Mouse (Mus musculus) embryonic stem cell, embryonic (primary cell): ENCODE data around the gene Ankrd36.

ENCODE experiments used
- CTCF ChIA-PET, 4 experiments: fragments of 300-600 bp in 2 of 4; fragments of 350-600 bp in 2 of 4; sonication (Branson Sonifier 250); formaldehyde crosslinking; loops; one replicate each; lab custom pipeline; 2022; ENCODE audit warnings: inconsistent platforms in 2 of 4; lab: Charles Lee
- POLR2A ChIA-PET, 4 experiments: fragments of 300-600 bp in 2 of 4; fragments of 350-600 bp in 2 of 4; sonication (Branson Sonifier 250); formaldehyde crosslinking; loops; one replicate each; lab custom pipeline; 2022; ENCODE audit warnings: antibody characterized with exemption in 4 of 4, inconsistent platforms in 1 of 4; lab: Charles Lee

Gene Ankrd36

GRCm38 (mm10) chr11:5541230-5541798, 28.2 kb upstream of the Ankrd36 start:
- POLR2A ChIA-PET = interaction anchor here in 2 of 4 experiments (2.0 to 5.5 kb wide), 5 partner anchors 10 to 21 kb away, joined by 10 to 53 read pairs (median 17); partner anchors contain the start of gene Xbp1 (in 2 of the 2)
- CTCF ChIA-PET = no interaction called here

DNA sequence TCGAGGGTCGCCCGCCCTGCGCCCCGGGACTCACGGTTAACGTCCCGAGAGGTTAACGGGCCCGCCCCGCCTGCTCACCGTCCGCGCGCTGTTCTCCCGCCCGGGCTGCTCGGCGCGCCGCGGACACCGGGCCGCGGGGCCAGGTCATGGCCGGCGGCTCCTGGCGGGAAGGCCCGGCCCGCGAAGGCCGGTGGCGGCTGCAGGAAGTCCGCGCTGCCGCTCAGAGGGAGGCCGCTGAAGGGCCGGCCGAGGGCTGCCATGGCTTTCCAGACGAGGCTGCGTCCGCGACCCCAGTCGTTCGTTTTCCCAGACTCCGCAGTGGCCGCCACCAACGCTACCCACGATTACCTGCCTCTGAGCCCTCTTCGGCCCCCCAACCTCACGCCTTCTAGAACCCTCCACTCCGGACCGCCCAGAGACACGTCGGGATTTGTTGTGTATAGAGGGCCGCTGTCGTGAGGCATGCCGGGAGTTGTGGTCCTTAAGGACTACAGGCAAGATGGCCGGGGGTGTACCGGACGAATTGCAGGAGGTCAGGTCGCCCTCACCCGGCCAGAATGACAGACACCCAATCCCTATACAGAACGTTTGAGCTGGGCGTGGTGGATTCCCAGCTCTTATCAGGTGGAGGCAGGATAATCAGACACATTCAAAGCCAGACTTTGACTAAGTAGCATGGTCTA, 27.5 kb upstream of the Ankrd36 start, which contains the start of gene Ccdc117:
Gene Ccdc117 (minus strand): TSS at position 389 of the 683 bp plus-strand sequence.
- ChIA-PET POLR2A (interaction anchor here in 3 of 4 experiments (0.6 to 2.3 kb wide), 55 partner anchors 9 to 461 kb away, joined by 3 to 17 read pairs (median 4); partner anchors contain the start of genes Urgcp (in 3 of the 3), Dbnl (in 2 of the 3), Ewsr1 (in 1 of the 3) and Polm (in 1 of the 3)), CTCF (interaction anchor here in 2 of 4 experiments (0.5 to 1.2 kb wide), 9 partner anchors 9 to 344 kb away, joined by 3 to 11 read pairs (median 4); no protein-coding TSS in a partner anchor)

- CTCF ChIA-PET = interaction anchor here in 2 of 4 experiments (0.5 to 1.2 kb wide), 7 partner anchors 10 to 343 kb away, joined by 3 to 7 read pairs (median 4); no protein-coding TSS in a partner anchor
- POLR2A ChIA-PET = interaction anchor here in 3 of 4 experiments (0.6 to 2.3 kb wide), 55 partner anchors 10 to 461 kb away, joined by 3 to 17 read pairs (median 4); partner anchors contain the start of genes Urgcp (in 3 of the 3), Dbnl (in 2 of the 3), Ewsr1 (in 1 of the 3) and Polm (in 1 of the 3)
These were observed 26.9 kb upstream of the Ankrd36 start for GRCm38 (mm10) chr11:5542482-5543185.

- POLR2A ChIA-PET = interaction anchor here in 2 of 4 experiments (1.5 to 2.3 kb wide), 11 partner anchors 10 to 159 kb away, joined by 3 to 17 read pairs (median 7); partner anchors contain the start of gene Xbp1 (in 1 of the 2)
- CTCF ChIA-PET = no interaction called here
These were observed 26.2 kb upstream of the Ankrd36 start for GRCm38 (mm10) chr11:5543281-5543680.

GRCm38 (mm10) chr11:5544709-5545108, 24.8 kb upstream of the Ankrd36 start:
- ChIA-PET CTCF (interaction anchor here in 1 of 4 experiments (0.7 kb wide), 1 partner anchor 571 kb away, joined by 3 read pairs; no protein-coding TSS in a partner anchor), POLR2A (interaction anchor here in 3 of 4 experiments (1.0 to 1.4 kb wide), 3 partner anchors 10 to 46 kb away, joined by 3 read pairs; no protein-coding TSS in a partner anchor)

GRCm38 (mm10) chr11:5545457-5545856, 24.0 kb upstream of the Ankrd36 start:
- ChIA-PET POLR2A (interaction anchor here in 3 of 4 experiments (1.0 to 1.4 kb wide), 6 partner anchors 11 to 47 kb away, joined by 3 to 4 read pairs (median 3); no protein-coding TSS in a partner anchor), CTCF (interaction anchor here in 2 of 4 experiments (0.7 to 1.0 kb wide), 3 partner anchors 33 to 572 kb away, joined by 3 to 4 read pairs (median 4); no protein-coding TSS in a partner anchor)

DNA sequence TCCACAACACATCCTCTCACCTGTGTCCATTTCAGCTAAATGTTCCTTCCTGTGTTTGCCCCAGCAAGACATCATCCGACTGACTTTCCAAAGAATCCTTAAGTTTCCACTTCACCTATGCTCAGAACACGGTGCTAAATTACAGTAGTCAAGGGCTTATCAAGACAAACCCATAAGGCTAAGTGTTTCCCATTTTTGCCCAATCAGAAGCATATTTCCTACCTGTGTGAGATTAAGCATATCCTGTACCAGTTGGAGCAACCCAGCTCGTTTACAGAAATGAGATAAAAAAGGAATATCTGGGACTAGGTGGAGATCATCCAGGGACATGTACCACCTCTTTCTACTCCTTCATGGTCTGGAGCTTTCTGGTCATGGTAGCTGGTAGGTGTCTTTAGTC, 22.8 kb upstream of the Ankrd36 start:
- ChIA-PET CTCF (no interaction called here), POLR2A (interaction anchor here in 3 of 4 experiments (1.0 to 1.3 kb wide), 3 partner anchors 15 to 169 kb away, joined by 3 read pairs; partner anchors contain the start of gene Mrps24 (in 1 of the 3))

DNA sequence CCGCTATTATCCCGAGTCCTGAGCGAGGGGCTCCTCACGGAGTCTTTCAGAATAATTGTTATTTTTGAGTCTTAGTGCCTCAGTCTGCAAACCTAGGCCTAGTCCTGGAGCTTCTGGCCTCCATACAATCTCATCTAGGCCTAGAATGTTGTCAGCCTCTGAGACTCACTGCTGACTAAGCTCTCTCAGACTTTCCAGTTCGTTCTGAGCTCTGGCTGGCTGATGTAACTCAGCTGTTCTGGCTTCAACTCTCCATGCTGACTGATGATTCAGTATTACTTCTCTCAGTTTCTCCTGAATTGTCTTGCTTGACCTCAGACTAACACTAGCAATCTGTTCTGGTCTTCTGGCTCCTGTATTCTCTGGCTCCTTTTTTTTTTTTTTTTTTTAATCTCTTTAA, 18.1 kb upstream of the Ankrd36 start:
- ChIA-PET CTCF (no interaction called here), POLR2A (no interaction called here)

DNA sequence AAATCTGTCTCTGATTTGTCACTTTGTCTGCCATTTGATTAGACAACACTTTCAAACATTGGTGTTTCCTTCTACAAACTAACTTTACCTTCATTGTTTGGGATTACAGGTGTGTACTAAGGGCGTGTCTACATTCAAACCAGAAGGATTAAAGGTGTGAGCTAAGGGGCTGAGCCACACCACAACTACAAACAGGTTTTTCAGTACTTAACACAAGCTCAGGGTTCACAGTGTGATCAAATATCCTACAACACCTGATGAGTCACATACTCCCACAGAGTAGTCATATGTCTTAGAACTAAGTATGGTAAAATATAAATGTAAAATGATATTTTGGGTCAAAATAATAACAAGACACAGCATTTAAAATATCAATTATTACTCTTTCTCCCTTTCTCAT, 17.6 kb upstream of the Ankrd36 start:
- ChIA-PET CTCF (no interaction called here), POLR2A (no interaction called here)

DNA sequence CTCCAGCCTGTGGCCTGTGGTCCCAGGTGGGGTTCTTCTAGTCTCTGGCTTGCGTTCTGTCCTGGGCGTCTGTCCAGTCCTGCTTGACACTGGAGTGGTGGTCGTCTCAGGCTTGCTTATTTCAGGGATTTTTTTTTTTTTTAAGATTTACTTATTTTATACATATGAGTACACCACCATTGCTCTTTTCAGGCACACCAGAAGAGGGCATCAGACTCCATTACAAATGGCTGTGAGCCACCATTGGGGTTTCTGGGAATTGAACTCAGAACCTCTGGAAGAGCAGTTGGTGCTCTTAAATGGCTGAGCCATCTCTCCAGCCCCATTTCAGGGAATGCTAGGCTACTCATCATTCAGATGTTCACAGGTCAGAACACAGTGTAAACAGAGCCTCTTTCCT, 9.2 kb upstream of the Ankrd36 start:
- ChIA-PET POLR2A (interaction anchor here in 2 of 4 experiments (0.6 to 2.2 kb wide), 10 partner anchors 16 to 1002 kb away, joined by 3 to 9 read pairs (median 4); partner anchors contain the start of genes Ccdc117 (in 2 of the 2) and Xbp1 (in 1 of the 2)), CTCF (interaction anchor here in 3 of 4 experiments (0.7 to 1.8 kb wide), 4 partner anchors 18 to 326 kb away, joined by 3 to 4 read pairs (median 4); partner anchors contain the start of gene Ccdc117 (in 1 of the 3))

- ChIA-PET POLR2A (interaction anchor here in 1 of 4 experiments (1.2 to 2.2 kb wide), 2 partner anchors 20 to 225 kb away, joined by 3 to 6 read pairs; partner anchors contain the start of genes Ccdc117 and Dbnl), CTCF (interaction anchor here in 1 of 4 experiments (1.1 kb wide), 1 partner anchor 67 kb away, joined by 3 read pairs; no protein-coding TSS in a partner anchor)
These were observed 6.7 kb upstream of the Ankrd36 start for GRCm38 (mm10) chr11:5562625-5563268.

- CTCF ChIA-PET = no interaction called here
- POLR2A ChIA-PET = interaction anchor here in 2 of 4 experiments (0.6 to 1.5 kb wide), 3 partner anchors 18 to 466 kb away, joined by 3 to 4 read pairs (median 3); no protein-coding TSS in a partner anchor
These were observed 5.6 kb upstream of the Ankrd36 start for GRCm38 (mm10) chr11:5563898-5564297.

DNA sequence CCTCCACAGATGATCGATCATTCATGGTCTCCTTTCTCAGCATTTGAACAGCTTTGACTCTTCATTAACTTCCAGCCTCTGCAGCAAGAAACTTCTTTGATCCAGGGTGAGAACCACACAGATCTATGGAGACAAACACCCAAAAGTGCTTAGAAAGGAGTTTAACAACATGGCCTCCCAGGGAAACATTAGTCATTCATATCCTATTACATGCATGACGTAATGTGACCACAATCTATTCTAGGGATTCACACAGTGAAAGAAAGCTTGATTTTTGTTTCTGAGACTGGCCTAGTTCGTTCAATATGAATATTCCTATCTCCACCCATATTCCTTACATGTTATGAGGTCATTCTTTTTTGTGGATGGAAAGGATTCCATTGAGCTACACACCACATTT, 3.9 kb upstream of the Ankrd36 start:
- ChIA-PET POLR2A (interaction anchor here in 1 of 4 experiments (0.7 kb wide), 1 partner anchor 86 kb away, joined by 3 read pairs; no protein-coding TSS in a partner anchor), CTCF (interaction anchor here in 2 of 4 experiments (0.6 to 0.7 kb wide), 2 partner anchors 13 to 164 kb away, joined by 3 to 4 read pairs; no protein-coding TSS in a partner anchor)

GRCm38 (mm10) chr11:5566506-5566905, 3.0 kb upstream of the Ankrd36 start:
- ChIA-PET POLR2A (no interaction called here), CTCF (interaction anchor here in 1 of 4 experiments (0.6 kb wide), 1 partner anchor 98 kb away, joined by 3 read pairs; no protein-coding TSS in a partner anchor)

GRCm38 (mm10) chr11:5567654-5568053, 1.8 kb upstream of the Ankrd36 start:
- POLR2A ChIA-PET = interaction anchor here in 2 of 4 experiments (0.6 to 1.0 kb wide), 4 partner anchors 13 to 353 kb away, joined by 3 to 5 read pairs (median 4); no protein-coding TSS in a partner anchor

DNA sequence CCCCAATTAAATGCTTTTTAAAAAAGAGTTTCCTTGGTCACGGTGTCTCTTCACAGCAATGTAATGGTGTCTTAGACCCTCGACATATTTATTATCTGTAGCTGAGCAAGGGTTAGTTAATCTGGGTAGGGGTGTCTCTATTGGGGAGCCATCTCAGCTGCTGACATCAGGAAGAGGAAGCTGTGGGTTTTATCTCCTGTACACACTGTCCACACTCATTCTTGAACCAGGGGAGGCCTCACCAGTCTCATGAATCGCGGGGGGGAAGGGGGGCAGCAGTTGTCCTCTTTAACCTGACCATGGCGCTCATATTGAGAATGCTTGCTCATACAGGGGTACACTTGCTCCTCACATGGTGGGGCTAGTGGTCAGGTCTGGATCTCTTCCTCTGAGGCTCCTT, 1.4 kb upstream of the Ankrd36 start:
- ChIA-PET POLR2A (interaction anchor here in 2 of 4 experiments (0.6 kb wide), 3 partner anchors 113 to 352 kb away, joined by 3 to 5 read pairs (median 4); no protein-coding TSS in a partner anchor), CTCF (no interaction called here)

More at GRCm38 (mm10) chr11:5567654-5568053, 1.8 kb upstream of the Ankrd36 start:
- CTCF ChIA-PET = no interaction called here

DNA sequence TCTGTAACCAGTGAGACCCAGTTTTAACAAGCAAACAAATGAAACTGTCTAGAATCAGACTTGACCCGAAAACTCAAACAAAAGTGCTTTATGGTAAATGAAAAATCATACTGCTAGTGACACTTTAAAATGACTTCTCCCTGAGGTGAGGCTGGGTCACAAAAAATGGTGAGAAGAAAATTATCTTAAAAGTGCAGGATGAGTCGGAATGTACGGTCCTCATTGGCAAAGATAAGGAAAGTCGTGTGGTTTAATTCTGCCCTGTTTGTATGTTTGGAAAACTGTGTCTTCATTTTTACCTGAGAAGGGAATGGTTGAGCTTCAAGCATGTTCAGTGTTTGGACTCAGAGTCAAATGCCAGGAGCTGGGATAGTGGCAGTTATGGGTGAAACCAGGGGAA, 2.4 kb downstream of the Ankrd36 start:
- CTCF ChIA-PET = no interaction called here
- POLR2A ChIA-PET = interaction anchor here in 1 of 4 experiments (1.8 kb wide), 1 partner anchor 10 kb away, joined by 5 read pairs; no protein-coding TSS in a partner anchor
